Mouse (Mus musculus): Measurements from ENCODE around the gene Pdilt. TPM values are rescaled to one million over a fixed set of nuclear protein-coding genes. Genes with fewer than 3 reads are reported as not detected.

The Pdilt gene
- polyA plus RNA-seq, 1 experiment = not detected

DNA sequence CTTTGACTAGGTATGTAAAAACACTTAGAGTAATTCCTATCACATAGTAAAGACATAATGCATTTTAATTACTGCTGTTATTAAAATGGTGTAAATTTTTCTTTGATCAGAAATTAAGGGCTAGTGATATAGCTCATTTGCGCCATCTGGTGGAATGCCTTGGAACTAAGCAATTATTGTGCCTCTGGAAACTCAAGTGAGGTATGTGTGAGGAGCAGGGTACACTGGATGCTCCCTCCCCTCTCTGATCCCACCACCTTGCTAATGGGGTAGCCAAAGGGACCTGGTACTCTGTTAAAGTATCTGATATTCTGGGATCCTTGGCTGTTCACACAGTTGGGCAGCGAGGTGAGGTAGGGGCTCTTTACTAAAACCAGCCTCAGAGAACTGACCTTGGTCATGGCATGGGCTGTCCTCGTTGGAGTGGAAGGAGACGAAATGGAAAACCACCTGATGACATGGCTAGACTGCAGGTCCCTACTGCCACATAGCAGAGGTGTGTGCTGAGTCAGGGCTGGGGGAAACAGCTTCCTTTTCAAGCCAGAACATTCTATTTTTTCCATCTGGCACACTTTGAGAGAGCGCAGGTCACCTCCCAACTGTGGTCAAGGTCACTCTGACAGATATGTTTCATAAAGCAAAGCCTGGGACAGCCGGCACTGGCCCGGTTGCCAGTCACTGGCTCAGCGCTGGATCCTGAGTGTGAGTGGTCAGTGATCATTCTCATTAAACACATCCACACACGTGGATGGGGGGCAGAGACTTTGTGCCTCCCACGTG is 7.6 kb downstream of the Pdilt start:
- H3K4me3 ChIP-seq (ENCODE audit: extremely low read depth, insufficient read depth, insufficient read length) = no peak overlapping the region
- no peak for DNase-seq (ENCODE audit: low read depth in 1 of 2, low spot score in 2 of 2)
- WGBS = 61% methylated on average over 10 of the region's 10 CpGs
- H3K27me3 ChIP-seq (ENCODE audit: control insufficient read depth, insufficient read depth, low read length) = no peaks in the 10 kb centered on the region
- no peaks in the 10 kb centered on the region for H3K4me1 ChIP-seq (ENCODE audit: control insufficient read depth, insufficient read depth, insufficient read length)
- no peaks in the 10 kb centered on the region for H3K36me3 ChIP-seq (ENCODE audit: control insufficient read depth, insufficient read depth, low read length)
- no peak for TF ChIP-seq POLR2A (IDR thresholded peaks at IDR 0.05; ENCODE audit: low read depth, low read length)
- TF ChIP-seq CTCF (IDR thresholded peaks at IDR 0.05; ENCODE audit: extremely low read depth, insufficient read depth, insufficient read length, insufficient replicate concordance) = no peak
- no peak overlapping the region for H3K27ac ChIP-seq (ENCODE audit: insufficient read depth, low read length)

DNA sequence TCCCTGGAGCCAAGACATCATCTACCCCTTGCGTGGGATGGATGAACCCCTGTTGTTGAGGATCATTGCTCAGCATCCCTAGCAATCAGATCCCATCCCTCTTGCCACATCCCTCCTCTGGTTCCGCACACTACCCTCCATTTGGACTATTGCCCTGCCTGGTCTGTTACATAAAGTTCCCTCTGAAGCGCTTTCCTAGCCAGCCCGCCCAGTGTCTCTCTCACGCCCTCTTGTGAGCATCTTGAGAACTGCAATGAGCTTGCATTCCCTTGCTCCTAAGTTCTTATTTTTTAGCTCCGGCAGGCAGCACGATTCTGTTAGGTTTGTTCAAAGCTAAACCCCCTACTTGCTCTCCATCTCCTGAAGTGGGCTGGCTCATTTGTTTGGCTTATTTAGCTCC is 10.2 kb downstream of the Pdilt start:
- Histone ChIP-seq H3K4me1 (ENCODE audit: control insufficient read depth, insufficient read depth, insufficient read length) (no peaks in the 10 kb centered on the region), H3K4me3 (ENCODE audit: extremely low read depth, insufficient read depth, insufficient read length) (no peak overlapping the region), H3K27ac (ENCODE audit: insufficient read depth, low read length) (no peak overlapping the region), H3K27me3 (ENCODE audit: control insufficient read depth, insufficient read depth, low read length) (no peaks in the 10 kb centered on the region), H3K36me3 (ENCODE audit: control insufficient read depth, insufficient read depth, low read length) (no peaks in the 10 kb centered on the region)
- DNase-seq (ENCODE audit: low read depth in 1 of 2, low spot score in 2 of 2) = no peak
- no peak for TF ChIP-seq POLR2A (IDR thresholded peaks at IDR 0.05; ENCODE audit: low read depth, low read length)
- TF ChIP-seq CTCF (IDR thresholded peaks at IDR 0.05; ENCODE audit: extremely low read depth, insufficient read depth, insufficient read length, insufficient replicate concordance) = no peak
- WGBS = 39% methylated on average over 7 of the region's 7 CpGs

DNA sequence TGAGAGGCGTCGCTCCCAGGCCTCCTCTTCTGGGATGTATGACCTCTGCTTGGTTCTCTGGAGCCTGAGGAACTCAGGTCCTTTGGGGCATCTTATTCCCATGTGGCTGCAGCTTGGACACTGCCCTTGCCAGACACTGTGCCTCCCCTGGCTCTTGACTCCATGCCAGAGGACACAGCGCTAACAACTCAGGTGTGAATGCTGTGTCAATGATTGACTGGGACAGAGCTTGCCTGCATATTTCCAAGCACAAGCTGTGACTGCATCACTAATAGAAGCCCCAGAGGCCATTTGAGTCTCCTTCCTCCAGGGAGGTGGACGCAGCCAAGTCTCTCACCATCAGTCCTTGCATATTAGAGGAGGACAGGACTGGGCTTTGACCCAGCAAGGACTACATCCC is 12.1 kb downstream of the Pdilt start:
- 86% methylated on average over 4 of the region's 4 CpGs for WGBS
- Histone ChIP-seq H3K4me1 (ENCODE audit: control insufficient read depth, insufficient read depth, insufficient read length) (no peaks in the 10 kb centered on the region), H3K36me3 (ENCODE audit: control insufficient read depth, insufficient read depth, low read length) (no peaks in the 10 kb centered on the region), H3K27ac (ENCODE audit: insufficient read depth, low read length) (no peak overlapping the region), H3K27me3 (ENCODE audit: control insufficient read depth, insufficient read depth, low read length) (no peaks in the 10 kb centered on the region), H3K4me3 (ENCODE audit: extremely low read depth, insufficient read depth, insufficient read length) (no peak overlapping the region)
- DNase-seq (ENCODE audit: low read depth in 1 of 2, low spot score in 2 of 2) = no peak
- TF ChIP-seq CTCF (IDR thresholded peaks at IDR 0.05; ENCODE audit: extremely low read depth, insufficient read depth, insufficient read length, insufficient replicate concordance) (no peak), POLR2A (IDR thresholded peaks at IDR 0.05; ENCODE audit: low read depth, low read length) (no peak)

DNA sequence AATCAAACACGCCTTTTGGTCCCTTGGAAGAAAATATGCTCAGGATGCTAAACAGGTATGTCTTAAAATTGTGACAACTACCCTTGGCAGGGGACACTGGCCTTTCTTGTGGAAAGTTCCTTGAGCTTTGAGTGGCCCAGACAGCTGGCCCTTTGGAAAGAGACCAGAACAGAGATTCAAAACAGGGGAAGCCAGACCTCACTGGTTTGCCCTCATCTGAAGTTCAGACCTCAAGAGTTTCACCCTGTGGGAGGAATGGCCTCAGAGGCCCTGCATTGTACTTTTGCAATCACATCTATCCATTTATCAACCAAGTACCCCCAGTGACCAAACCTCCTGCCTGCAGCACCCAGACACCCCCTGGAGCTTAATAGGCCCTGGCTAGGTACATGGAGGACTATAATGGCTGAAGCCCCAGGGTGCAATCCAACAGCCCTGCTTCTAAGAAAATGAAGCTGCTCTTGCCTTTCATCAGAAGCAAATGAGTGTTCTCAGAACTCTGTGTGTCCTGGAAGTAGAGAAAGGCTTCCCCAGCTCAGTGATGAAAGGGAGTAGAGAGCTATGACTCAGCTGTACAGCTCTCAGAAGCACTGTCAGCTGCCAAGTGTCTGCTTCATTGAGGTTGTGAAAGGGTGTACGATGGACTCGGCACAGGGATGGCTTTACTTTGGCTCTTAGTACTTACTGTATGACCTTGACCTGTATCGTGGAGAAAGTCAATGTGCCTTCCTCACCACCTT is 33.1 kb downstream of the Pdilt start:
- no peaks in the 10 kb centered on the region for H3K4me1 ChIP-seq (ENCODE audit: control insufficient read depth, insufficient read depth, insufficient read length)
- no peaks in the 10 kb centered on the region for H3K36me3 ChIP-seq (ENCODE audit: control insufficient read depth, insufficient read depth, low read length)
- no peaks in the 10 kb centered on the region for H3K27me3 ChIP-seq (ENCODE audit: control insufficient read depth, insufficient read depth, low read length)
- TF ChIP-seq CTCF (IDR thresholded peaks at IDR 0.05; ENCODE audit: extremely low read depth, insufficient read depth, insufficient read length, insufficient replicate concordance) (no peak), POLR2A (IDR thresholded peaks at IDR 0.05; ENCODE audit: low read depth, low read length) (no peak)
- H3K27ac ChIP-seq (ENCODE audit: insufficient read depth, low read length) = no peak overlapping the region
- H3K4me3 ChIP-seq (ENCODE audit: extremely low read depth, insufficient read depth, insufficient read length) = no peak overlapping the region
- DNase-seq (ENCODE audit: low read depth in 1 of 2, low spot score in 2 of 2) = no peak
- WGBS = 87% methylated on average over 4 of the region's 4 CpGs

DNA sequence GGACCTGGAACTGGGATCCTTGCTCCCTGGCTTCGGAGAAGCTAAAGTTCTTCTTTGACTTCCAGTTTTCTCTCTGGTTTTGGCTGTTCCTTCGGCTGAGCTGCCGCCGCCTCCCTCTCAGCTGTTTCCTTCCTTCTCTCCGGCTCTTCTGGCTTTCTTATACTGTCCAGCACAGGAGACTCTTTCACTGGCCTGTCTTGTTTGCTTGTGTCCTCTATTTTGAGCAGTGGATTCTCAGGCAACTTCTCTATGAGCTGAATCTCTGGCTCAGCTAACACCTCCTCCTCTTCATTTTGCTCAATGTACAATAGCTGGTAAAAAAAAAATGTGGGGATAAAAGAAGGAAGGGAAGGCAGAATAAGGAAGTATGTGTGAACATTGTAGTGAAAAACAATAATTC is 36.6 kb downstream of the Pdilt start:
- Histone ChIP-seq H3K4me3 (ENCODE audit: extremely low read depth, insufficient read depth, insufficient read length) (no peak overlapping the region), H3K4me1 (ENCODE audit: control insufficient read depth, insufficient read depth, insufficient read length) (no peaks in the 10 kb centered on the region), H3K27ac (ENCODE audit: insufficient read depth, low read length) (no peak overlapping the region), H3K36me3 (ENCODE audit: control insufficient read depth, insufficient read depth, low read length) (no peaks in the 10 kb centered on the region), H3K27me3 (ENCODE audit: control insufficient read depth, insufficient read depth, low read length) (no peaks in the 10 kb centered on the region)
- DNase-seq (ENCODE audit: low read depth in 1 of 2, low spot score in 2 of 2) = no peak
- 39% methylated on average over 5 of the region's 5 CpGs for WGBS
- TF ChIP-seq POLR2A (IDR thresholded peaks at IDR 0.05; ENCODE audit: low read depth, low read length) (no peak), CTCF (IDR thresholded peaks at IDR 0.05; ENCODE audit: extremely low read depth, insufficient read depth, insufficient read length, insufficient replicate concordance) (no peak)

DNA sequence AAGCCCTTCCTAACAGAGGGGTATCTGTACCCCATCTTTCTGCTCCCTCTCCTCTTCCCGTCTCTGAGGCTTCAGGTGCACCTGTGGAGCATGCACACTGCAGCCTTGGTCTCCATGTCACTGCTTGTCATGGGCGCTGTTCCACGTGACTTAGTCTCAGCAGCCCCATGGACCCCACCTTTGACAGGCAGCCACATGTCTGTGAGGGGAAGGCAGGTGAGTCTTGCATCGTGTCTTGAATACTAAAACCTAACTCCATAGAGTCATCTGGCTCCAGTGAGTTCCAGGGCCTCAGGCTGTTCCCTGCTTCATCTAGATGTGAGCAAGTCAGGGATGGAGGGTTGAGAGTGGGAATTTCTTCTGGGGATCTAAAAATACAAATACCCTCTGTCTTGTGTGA is 39.1 kb downstream of the Pdilt start:
- no peak overlapping the region for H3K27ac ChIP-seq (ENCODE audit: insufficient read depth, low read length)
- H3K4me1 ChIP-seq (ENCODE audit: control insufficient read depth, insufficient read depth, insufficient read length) = no peaks in the 10 kb centered on the region
- no peak for DNase-seq (ENCODE audit: low read depth in 1 of 2, low spot score in 2 of 2)
- no peak for TF ChIP-seq CTCF (IDR thresholded peaks at IDR 0.05; ENCODE audit: extremely low read depth, insufficient read depth, insufficient read length, insufficient replicate concordance)
- no peak for TF ChIP-seq POLR2A (IDR thresholded peaks at IDR 0.05; ENCODE audit: low read depth, low read length)
- no peak overlapping the region for H3K4me3 ChIP-seq (ENCODE audit: extremely low read depth, insufficient read depth, insufficient read length)
- 84% methylated on average over 4 of the region's 4 CpGs for WGBS
- H3K27me3 ChIP-seq (ENCODE audit: control insufficient read depth, insufficient read depth, low read length) = no peaks in the 10 kb centered on the region
- no peaks in the 10 kb centered on the region for H3K36me3 ChIP-seq (ENCODE audit: control insufficient read depth, insufficient read depth, low read length)

DNA sequence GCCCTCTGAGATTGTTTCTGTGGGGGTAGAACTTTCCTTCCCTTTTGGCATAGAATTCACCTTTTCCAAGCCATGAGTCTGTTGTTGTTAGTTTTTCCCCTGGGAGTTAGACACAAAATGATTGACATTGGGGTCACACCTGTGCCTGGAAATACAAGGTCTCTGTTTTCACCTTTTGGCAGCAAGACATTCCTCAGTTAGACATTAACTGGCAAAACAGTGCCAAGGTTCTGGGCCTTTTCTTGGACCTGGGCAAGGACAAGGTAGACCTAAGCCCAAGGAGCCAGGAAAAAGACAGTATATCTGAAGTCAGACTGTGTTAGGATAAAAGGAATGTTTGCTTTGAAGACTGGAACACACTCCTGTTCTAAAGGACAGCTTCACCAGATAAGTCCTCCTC is 44.0 kb downstream of the Pdilt start, which contains the start of gene Umod:
TSS of gene Umod (minus strand) at position 27 of the 400 bp plus-strand sequence.
- DNase-seq (ENCODE audit: low read depth in 1 of 2, low spot score in 2 of 2) = no peak
- TF ChIP-seq POLR2A (IDR thresholded peaks at IDR 0.05; ENCODE audit: low read depth, low read length) = no peak
- Histone ChIP-seq H3K4me3 (ENCODE audit: extremely low read depth, insufficient read depth, insufficient read length) (no peak within 1 kb of the TSS), H3K27ac (ENCODE audit: insufficient read depth, low read length) (no peak within 1 kb of the TSS), H3K36me3 (ENCODE audit: control insufficient read depth, insufficient read depth, low read length) (no peaks in the 10 kb centered on the region), H3K4me1 (ENCODE audit: control insufficient read depth, insufficient read depth, insufficient read length) (no peaks in the 10 kb centered on the region), H3K27me3 (ENCODE audit: control insufficient read depth, insufficient read depth, low read length) (no peaks in the 10 kb centered on the region)

Data from spleen, adult 2 months (tissue).